Mouse (Mus musculus) bone marrow, adult 2 months (tissue): ENCODE data around the gene Slc17a1.

Source experiments
- CTCF ChIP-seq: fragments of 200-500 bp; IDR thresholded peaks from 2 replicates; pipeline ENCODE4 v1.5.1; 2011; ENCODE audit warnings: low read length, control low read depth; ENCODE audit not compliant: control insufficient read depth, insufficient read depth
- POLR2A ChIP-seq: fragments of 200-500 bp; IDR thresholded peaks from 2 replicates; pipeline ENCODE4 v1.6.1; 2011; ENCODE audit warnings: low read depth, mild to moderate bottlenecking, control low read depth, low read length, borderline replicate concordance; ENCODE audit not compliant: control insufficient read depth

- TF ChIP-seq CTCF: no peak
- TF ChIP-seq POLR2A: no peak
These were observed 19.6 kb downstream of the Slc17a1 start for GRCm38 (mm10) chr13:23887026-23887725.
